ENCODE assay signal across 22 mouse cellular contexts in genomic region chr4:136227408-136227807, GRCm38 (mm10). TPM values are rescaled to one million over a fixed set of nuclear protein-coding genes. Genes with fewer than 3 reads are reported as not detected.
DNase-seq lines count a peak whose midpoint lies in the region; ATAC-seq lines count a peak whose summit lies in the region.
"Had no signal": no experiment of that assay in that cellular context is flagged by ENCODE, and none has a peak within 500 bp of the region (broad histone marks: within the 10 kb centered on the region; RNA-seq: fewer than 3 reads in every experiment).

No protein-coding gene starts in this region.

- DNase-seq in adrenal gland, adult 2 months: peak; percentile 37
- no peak for DNase-seq in adrenal gland, adult 8-10 months
- peak; percentile 94 for DNase-seq in heart, adult 11 months
- peak; percentile 18 for DNase-seq in heart, postnatal 4 days
- no peak for DNase-seq in heart, embryonic 10.5 days (ENCODE audit: low spot score)
- DNase-seq in urinary bladder, postnatal 10 days (ENCODE audit: low spot score): no peak
- DNase-seq: adrenal gland, postnatal 10 days; cerebellum, adult 2 months; cerebellum, postnatal 10 days; forebrain, postnatal 0 days; gastrocnemius, postnatal 25 days; kidney, adult 18-20 months had no signal

- no peaks in the 10 kb centered on the region for H3K9me3 ChIP-seq in heart, embryonic 12.5 days (replicated peaks)
- no peaks in the 10 kb centered on the region for H3K9me3 ChIP-seq in heart, embryonic 10.5 days
- H3K9me3 ChIP-seq: embryonic facial prominence, embryonic 10.5 days; forebrain, embryonic 13.5 days; intestine, embryonic 15.5 days had no signal

- no peaks in the 10 kb centered on the region for H3K27me3 ChIP-seq in heart, embryonic 12.5 days (replicated peaks)
- H3K27me3 ChIP-seq in heart, embryonic 10.5 days (ENCODE audit: insufficient read depth, poor library complexity, severe bottlenecking): peaks cover 7% of the 10 kb centered on the region; the same call in 1 of the 2 replicates
- H3K27me3 ChIP-seq: forebrain, embryonic 13.5 days; intestine, embryonic 15.5 days; Patski had no signal

- no peak overlapping the region for H3K4me3 ChIP-seq in heart, embryonic 12.5 days
- no peak overlapping the region for H3K4me3 ChIP-seq in heart, embryonic 10.5 days
- H3K4me3 ChIP-seq: embryonic facial prominence, embryonic 10.5 days; forebrain, embryonic 13.5 days; intestine, embryonic 15.5 days had no signal

- H3K4me2 ChIP-seq in heart, embryonic 12.5 days: no peak overlapping the region
- H3K4me2 ChIP-seq: forebrain, embryonic 13.5 days; hindbrain, embryonic 14.5 days; intestine, embryonic 15.5 days had no signal

- no peak for ATAC-seq in heart, embryonic 12.5 days (ENCODE audit: insufficient number of reproducible peaks, low FRiP score)
- ATAC-seq: activated CD4-positive, CD25-positive, alpha-beta regulatory T cell, adult 4 months; forebrain, embryonic 13.5 days; forebrain, postnatal 0 days; intestine, embryonic 15.5 days; Patski had no signal

- no peaks in the 10 kb centered on the region for H3K36me3 ChIP-seq in heart, embryonic 12.5 days
- H3K36me3 ChIP-seq in heart, embryonic 10.5 days: no peaks in the 10 kb centered on the region
- H3K36me3 ChIP-seq: embryonic facial prominence, embryonic 10.5 days; intestine, embryonic 15.5 days had no signal

- no peak overlapping the region for H3K27ac ChIP-seq in heart, embryonic 12.5 days (ENCODE audit: poor library complexity, severe bottlenecking)
- no peak overlapping the region for H3K27ac ChIP-seq in heart, embryonic 10.5 days
- H3K27ac ChIP-seq: embryonic facial prominence, embryonic 10.5 days; forebrain, embryonic 13.5 days; hindbrain, embryonic 14.5 days; intestine, embryonic 15.5 days; kidney, postnatal 0 days had no signal

- no peak overlapping the region for H3K9ac ChIP-seq in heart, embryonic 12.5 days
- H3K9ac ChIP-seq: forebrain, embryonic 13.5 days; forebrain, postnatal 0 days; hindbrain, embryonic 14.5 days; intestine, embryonic 15.5 days had no signal

- 63% methylated on average over 7 of the region's 7 CpGs for WGBS in heart, embryonic 12.5 days
- 59% methylated on average over 7 of the region's 7 CpGs for WGBS in heart, embryonic 10.5 days

- H3K4me1 ChIP-seq in heart, embryonic 12.5 days (replicated peaks): peaks cover 9% of the 10 kb centered on the region
- peaks cover 25% of the 10 kb centered on the region for H3K4me1 ChIP-seq in heart, embryonic 10.5 days

RNA-seq across cellular contexts. Expression of gene Tcea3, which starts 20.1 kb away (rescaled TPM):
- total RNA-seq in adrenal gland, adult 2 months (2021): 1 to 10 TPM; 1.7 to 2.7 TPM
- polyA plus RNA-seq in adrenal gland, adult 2 months (2012; rRNA removed): 0.13 and 0.54 TPM in 2 replicates
- total RNA-seq in adrenal gland, adult 8-10 months (2022): 1 to 10 TPM; 1.7 to 2.2 (median 1.9) TPM
- 56.9 and 57.6 TPM in 2 replicates for polyA plus RNA-seq in heart, embryonic 12.5 days (2016; fragmentation: Nextera tagmentation; extraction: Ambion mirVana)
- total RNA-seq in heart, postnatal 4 days (2021): 10 to 100 TPM; 55.2 to 56.7 TPM
- 35.6 and 47.2 TPM in 2 replicates for polyA plus RNA-seq in heart, embryonic 10.5 days (2016; fragmentation: Nextera tagmentation; extraction: Ambion mirVana)
- total RNA-seq: hematopoietic stem cell, adult 5-6 weeks; MEL had no signal

RNA-seq across cellular contexts. Expression of gene Asap3, which starts 21.2 kb away (rescaled TPM):
- total RNA-seq in adrenal gland, adult 2 months (2021): 1 to 10 TPM; 1.4 to 3.6 TPM
- 3.2 and 4.2 TPM in 2 replicates for polyA plus RNA-seq in adrenal gland, adult 2 months (2012; rRNA removed)
- 1 to 10 TPM; 2.5 to 4.9 (median 3.6) TPM for total RNA-seq in adrenal gland, adult 8-10 months (2022)
- 2.9 and 3.4 TPM in 2 replicates for polyA plus RNA-seq in heart, embryonic 12.5 days (2016; fragmentation: Nextera tagmentation; extraction: Ambion mirVana)
- 1 to 10 TPM; 3.3 to 3.7 TPM for total RNA-seq in heart, postnatal 4 days (2021)
- 3.4 and 3.7 TPM in 2 replicates for polyA plus RNA-seq in heart, embryonic 10.5 days (2016; fragmentation: Nextera tagmentation; extraction: Ambion mirVana)

RNA-seq across cellular contexts. Expression of gene E2f2, which starts 55.2 kb away (rescaled TPM):
- 1 to 10 TPM; 1.8 to 5.1 TPM for total RNA-seq in adrenal gland, adult 2 months (2021)
- 2.9 and 3.0 TPM in 2 replicates for polyA plus RNA-seq in adrenal gland, adult 2 months (2012; rRNA removed)
- total RNA-seq in adrenal gland, adult 8-10 months (2022): 1 to 10 TPM; 2.6 to 3.6 (median 2.7) TPM
- polyA plus RNA-seq in heart, embryonic 12.5 days (2016; fragmentation: Nextera tagmentation; extraction: Ambion mirVana): 8.1 and 9.3 TPM in 2 replicates
- total RNA-seq in heart, postnatal 4 days (2021): 1 to 10 TPM; 5.8 to 9.7 TPM
- polyA plus RNA-seq in heart, embryonic 10.5 days (2016; fragmentation: Nextera tagmentation; extraction: Ambion mirVana): 6.3 and 6.6 TPM in 2 replicates

RNA-seq across cellular contexts. Expression of gene Zfp46, which starts 57.1 kb away (rescaled TPM):
- total RNA-seq in adrenal gland, adult 2 months (2021): 10 to 100 TPM; 17.2 to 17.3 TPM
- 10.4 and 11.2 TPM in 2 replicates for polyA plus RNA-seq in adrenal gland, adult 2 months (2012; rRNA removed)
- total RNA-seq in adrenal gland, adult 8-10 months (2022): 10 to 100 TPM; 16.2 to 20.8 (median 18.1) TPM
- polyA plus RNA-seq in heart, embryonic 12.5 days (2016; fragmentation: Nextera tagmentation; extraction: Ambion mirVana): 24.7 and 24.9 TPM in 2 replicates
- 10 to 100 TPM; 47.0 to 50.1 TPM for total RNA-seq in heart, postnatal 4 days (2021)
- polyA plus RNA-seq in heart, embryonic 10.5 days (2016; fragmentation: Nextera tagmentation; extraction: Ambion mirVana): 14.6 and 18.7 TPM in 2 replicates

Comparison
In these comparisons a context has a peak if more than half of its experiments do, and no peak if none do; other contexts are left out.
1. DNase-seq: peak in adrenal gland, adult 2 months (single experiment), heart, adult 11 months (single experiment) and heart, postnatal 4 days (single experiment); none in adrenal gland, adult 8-10 months (single experiment), heart, embryonic 10.5 days (single experiment) and urinary bladder, postnatal 10 days (single experiment).
2. RNA of gene Tcea3, which starts 20.1 kb away (total RNA-seq): 55.2 to 56.7 TPM in heart, postnatal 4 days; 1.7 to 2.7 TPM in adrenal gland, adult 2 months and 1.7 to 2.2 TPM in adrenal gland, adult 8-10 months; every median in the first group is over 10 times any median in the second.